8 mouse cellular contexts compared by ENCODE assay signal in the genomic region with DNA sequence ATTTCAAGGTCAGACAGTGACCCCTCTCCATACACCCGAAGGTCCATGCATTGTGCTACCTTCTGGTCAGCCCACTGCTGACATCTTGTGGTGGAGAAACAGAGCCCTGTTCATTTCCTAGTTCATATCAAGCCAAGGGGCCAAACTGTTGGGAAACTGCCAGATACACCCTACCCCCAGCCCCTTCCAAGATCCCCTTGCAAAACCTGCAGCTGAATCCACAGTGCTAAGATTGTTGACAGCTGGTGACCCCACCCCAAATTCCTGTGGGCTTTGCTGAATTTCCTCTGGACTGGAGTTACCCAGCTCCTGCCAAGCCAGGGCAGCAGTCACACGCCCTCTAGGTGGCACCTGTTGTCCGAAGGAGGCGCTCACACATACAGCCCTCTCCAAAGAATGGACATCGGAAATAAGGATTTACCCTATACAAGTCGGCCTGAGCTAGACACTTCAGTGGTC.
DNase-seq lines count a peak whose midpoint lies in the region; ATAC-seq lines count a peak whose summit lies in the region.

No protein-coding gene starts in this region.

- intact Hi-C loops in heart, postnatal 25 days (cut with DNase I) = loop anchor here (2.0 kb wide), 2 partner anchors 29 to 145 kb away; no protein-coding TSS in a partner anchor

- no peaks in the 10 kb centered on the region for H3K27me3 ChIP-seq in splenic B cell, adult 2 months (ENCODE audit: control insufficient read depth, insufficient read depth, low read length, poor library complexity, severe bottlenecking)

- H3K36me3 ChIP-seq in splenic B cell, adult 2 months (ENCODE audit: control insufficient read depth, insufficient read depth, low read length, poor library complexity, severe bottlenecking) = no peaks in the 10 kb centered on the region

- DNase-seq in heart, adult 18-20 months = peak; percentile 57 to 74
- DNase-seq in heart, postnatal 25 days (ENCODE audit: low spot score) = no peak
- peak; percentile 28 to 67 for DNase-seq in kidney, adult 8-10 months
- peak; percentile 48 to 51 for DNase-seq in lung, postnatal 4 days
- peak; percentile 69 for DNase-seq in splenic B cell, adult 2 months (ENCODE audit: low read depth, low spot score)
- no peak for DNase-seq in cerebellum, adult 18-20 months

- peak; percentile 68 for ATAC-seq in common myeloid progenitor, adult 5-6 weeks (replicated peaks; ENCODE audit: low read depth, poor library complexity, severe bottlenecking)
- ATAC-seq in granulocyte monocyte progenitor cell, adult 5-6 weeks (replicated peaks; ENCODE audit: poor library complexity, severe bottlenecking) = peak; percentile 47; the same call in 1 of the 2 replicates

Comparison
In these comparisons a context has a peak if more than half of its experiments do, and no peak if none do; other contexts are left out.
1. DNase-seq: peak in heart, adult 18-20 months (2 of 2), kidney, adult 8-10 months (2 of 2), lung, postnatal 4 days (2 of 2) and splenic B cell, adult 2 months (single experiment); none in heart, postnatal 25 days (single experiment) and cerebellum, adult 18-20 months (0 of 2).